Mouse (Mus musculus): Measurements from ENCODE around the gene Gm21988. TPM values are rescaled to one million over a fixed set of nuclear protein-coding genes. Genes with fewer than 3 reads are reported as not detected.

Gene Gm21988
- total RNA-seq, 1 experiment = 2.4 TPM

DNA sequence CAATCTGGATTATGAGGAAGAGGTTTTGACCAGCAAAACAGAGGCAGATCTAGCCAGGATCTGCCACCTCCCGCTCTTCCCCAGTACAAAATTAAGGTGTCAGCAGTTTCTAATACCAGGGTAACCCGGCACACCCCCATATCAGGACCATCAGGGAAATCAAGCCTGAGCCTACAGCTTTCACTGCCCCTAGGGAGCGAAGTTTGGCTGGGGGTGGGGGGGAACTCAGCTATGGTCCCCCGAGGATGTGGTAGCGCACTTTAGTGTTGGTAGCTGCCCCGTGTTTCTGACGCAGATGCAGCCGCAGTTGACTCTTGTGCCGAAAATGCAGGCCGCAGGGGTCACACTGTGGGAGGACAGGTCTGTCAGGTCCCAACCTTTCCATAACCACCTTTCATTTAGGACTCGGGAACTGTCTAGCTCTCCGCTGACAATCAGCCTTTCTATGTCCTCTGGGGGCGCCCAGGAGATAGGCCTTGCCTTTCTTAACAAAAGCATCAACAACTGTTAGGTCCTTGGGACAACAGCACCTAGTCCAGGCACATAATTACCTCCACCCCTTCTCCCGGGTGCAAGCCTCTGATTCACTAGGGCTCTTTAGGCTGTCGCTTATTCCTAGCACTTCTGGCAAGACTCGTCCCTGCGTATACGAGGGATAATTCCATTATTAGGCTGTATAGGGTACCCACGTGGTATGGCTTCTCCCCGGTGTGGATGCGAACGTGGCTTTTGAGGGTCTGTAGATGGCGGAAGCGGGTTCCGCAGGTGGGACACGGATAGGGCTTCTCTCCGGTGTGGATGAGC lies 13.6 kb downstream of the Gm21988 start:
- no peak for DNase-seq (ENCODE audit: low read depth, low spot score)
- H3K9ac ChIP-seq (ENCODE audit: insufficient read depth, low read depth, low read length, poor library complexity, severe bottlenecking) = peak overlapping the region; percentile 61
- peak overlapping the region; percentile 3 to 49; a peak in 3 of 4 replicates for H3K4me3 ChIP-seq (ENCODE audit: insufficient read depth in 1 of 2, low read depth in 1 of 2, low read length in 2 of 2, poor library complexity in 1 of 2, severe bottlenecking in 1 of 2)
- no peak overlapping the region for H3K27ac ChIP-seq (ENCODE audit: insufficient read depth, low read depth, low read length, poor library complexity, severe bottlenecking)
- peaks cover 8 to 23% of the 10 kb centered on the region in 2 experiments for H3K4me1 ChIP-seq (ENCODE audit: control insufficient read depth in 2 of 2, insufficient read depth in 2 of 2, low read length in 2 of 2, poor library complexity in 1 of 2)
- in situ Hi-C loops (cut with MboI; ENCODE audit: low sequenced_read_pairs in 2 of 2, unreplicated experiment in 2 of 2) = no loop called here
- no peaks in the 10 kb centered on the region for H3K9me3 ChIP-seq (ENCODE audit: control insufficient read depth, insufficient read depth, low read depth, low read length)
- TF ChIP-seq MAFK (IDR thresholded peaks at IDR 0.05; ENCODE audit: insufficient read depth, low read depth, low read length) = 0 out of 2 replicates have a peak, but pooled peaks have one; percentile 45
- no peak for TF ChIP-seq HCFC1 (IDR thresholded peaks at IDR 0.05; ENCODE audit: borderline replicate concordance, insufficient read depth, low read length)
- TF ChIP-seq ZC3H11A (IDR thresholded peaks at IDR 0.05; ENCODE audit: borderline replicate concordance, low read depth, low read length) = no peak
- TF ChIP-seq ZNF384 (IDR thresholded peaks at IDR 0.05; ENCODE audit: low read depth, low read length) = no peak
- TF ChIP-seq CHD2 (IDR thresholded peaks at IDR 0.05; ENCODE audit: low read depth, low read length) = no peak
- H3K36me3 ChIP-seq (ENCODE audit: control insufficient read depth, insufficient read depth, low read length, poor library complexity, severe bottlenecking) = peaks cover 5% of the 10 kb centered on the region; the same call in 1 of the 2 replicates

DNA sequence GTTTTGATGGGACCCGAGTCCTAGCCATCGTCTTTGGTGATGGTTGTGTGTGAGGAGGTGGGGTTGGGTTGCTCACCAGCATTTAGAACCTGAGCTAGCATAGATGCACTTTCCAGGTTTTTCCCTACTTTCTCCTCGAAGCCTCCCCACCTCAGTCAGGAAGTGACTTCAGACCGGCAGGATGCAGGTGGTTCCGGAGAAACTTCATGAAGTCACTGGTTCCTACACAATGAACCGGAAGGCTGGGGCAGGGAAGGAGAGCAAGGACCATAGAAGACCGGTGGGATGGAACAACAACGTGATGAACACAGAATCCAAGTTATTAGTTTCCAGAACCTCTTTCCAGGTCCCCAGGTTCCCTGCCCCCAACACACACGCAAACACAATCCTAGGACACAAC lies 15.9 kb downstream of the Gm21988 start:
- Histone ChIP-seq H3K36me3 (ENCODE audit: control insufficient read depth, insufficient read depth, low read length, poor library complexity, severe bottlenecking) (peaks cover 5% of the 10 kb centered on the region; the same call in 1 of the 2 replicates), H3K27ac (ENCODE audit: insufficient read depth, low read depth, low read length, poor library complexity, severe bottlenecking) (no peak overlapping the region), H3K9me3 (ENCODE audit: control insufficient read depth, insufficient read depth, low read depth, low read length) (no peaks in the 10 kb centered on the region), H3K4me3 (ENCODE audit: insufficient read depth in 1 of 2, low read depth in 1 of 2, low read length in 2 of 2, poor library complexity in 1 of 2, severe bottlenecking in 1 of 2) (no peak overlapping the region), H3K4me1 (ENCODE audit: control insufficient read depth in 2 of 2, insufficient read depth in 2 of 2, low read length in 2 of 2, poor library complexity in 1 of 2) (peaks cover 2 to 26% of the 10 kb centered on the region in 2 experiments; a peak in 3 of 4 replicates), H3K9ac (ENCODE audit: insufficient read depth, low read depth, low read length, poor library complexity, severe bottlenecking) (no peak overlapping the region)
- TF ChIP-seq CHD2 (IDR thresholded peaks at IDR 0.05; ENCODE audit: low read depth, low read length) (no peak), HCFC1 (IDR thresholded peaks at IDR 0.05; ENCODE audit: borderline replicate concordance, insufficient read depth, low read length) (no peak)
- in situ Hi-C loops (cut with MboI; ENCODE audit: low sequenced_read_pairs in 2 of 2, unreplicated experiment in 2 of 2) = no loop called here
- DNase-seq (ENCODE audit: low read depth, low spot score) = no peak

DNA sequence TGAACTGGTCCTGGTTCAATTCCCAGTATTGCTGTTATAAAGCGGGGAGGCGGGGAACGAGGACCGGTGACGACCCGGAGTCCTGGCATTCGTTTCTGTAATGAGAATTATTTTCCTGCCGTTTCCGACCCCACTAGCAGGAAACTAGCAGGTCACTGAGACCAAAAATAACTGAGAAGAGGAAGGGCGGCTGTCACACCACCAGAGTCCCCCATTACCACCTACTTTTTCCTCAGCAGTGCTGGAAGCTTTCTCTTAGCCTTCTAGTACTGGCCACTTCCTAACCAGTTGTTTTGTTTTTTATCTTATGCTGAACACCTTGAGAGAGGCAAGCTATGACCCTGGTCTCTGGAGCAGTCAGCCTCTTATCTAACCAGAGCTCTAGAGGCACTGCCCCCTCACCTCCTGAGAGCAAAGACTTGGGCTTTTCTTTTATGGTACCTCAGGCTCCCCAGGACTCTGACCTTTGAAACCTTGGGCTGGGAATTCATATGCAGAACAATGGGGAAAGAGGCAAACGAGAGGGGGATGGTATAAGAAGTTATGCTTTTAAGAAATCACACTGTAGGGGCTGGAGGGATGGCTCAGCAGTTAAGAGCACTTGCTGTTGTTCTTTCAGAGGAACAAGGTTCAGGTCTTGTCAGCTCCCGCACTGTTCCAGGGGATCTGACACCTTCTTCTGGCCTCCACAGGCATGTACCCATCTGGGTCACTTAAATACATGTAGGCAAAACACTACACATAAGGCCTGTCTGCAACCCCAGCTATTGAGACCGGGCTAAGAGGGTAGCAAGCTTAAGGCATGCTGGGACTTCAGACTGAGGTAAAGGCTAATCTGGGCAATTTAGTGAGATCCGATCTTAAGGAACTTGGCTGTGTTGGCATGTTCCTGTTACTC lies 17.8 kb downstream of the Gm21988 start:
- Histone ChIP-seq H3K4me1 (ENCODE audit: control insufficient read depth in 2 of 2, insufficient read depth in 2 of 2, low read length in 2 of 2, poor library complexity in 1 of 2) (peaks cover 2 to 18% of the 10 kb centered on the region in 2 experiments; a peak in 3 of 4 replicates), H3K9me3 (ENCODE audit: control insufficient read depth, insufficient read depth, low read depth, low read length) (no peaks in the 10 kb centered on the region), H3K27ac (ENCODE audit: insufficient read depth, low read depth, low read length, poor library complexity, severe bottlenecking) (no peak overlapping the region), H3K4me3 (ENCODE audit: insufficient read depth in 1 of 2, low read depth in 1 of 2, low read length in 2 of 2, poor library complexity in 1 of 2, severe bottlenecking in 1 of 2) (peak overlapping the region; percentile 56 to 57), H3K9ac (ENCODE audit: insufficient read depth, low read depth, low read length, poor library complexity, severe bottlenecking) (peak overlapping the region; percentile 54), H3K36me3 (ENCODE audit: control insufficient read depth, insufficient read depth, low read length, poor library complexity, severe bottlenecking) (peaks cover 11% of the 10 kb centered on the region)
- TF ChIP-seq CHD2 (IDR thresholded peaks at IDR 0.05; ENCODE audit: low read depth, low read length) = no peak
- no peak for DNase-seq (ENCODE audit: low read depth, low spot score)
- in situ Hi-C loops (cut with MboI; ENCODE audit: low sequenced_read_pairs in 2 of 2, unreplicated experiment in 2 of 2) = no loop called here

DNA sequence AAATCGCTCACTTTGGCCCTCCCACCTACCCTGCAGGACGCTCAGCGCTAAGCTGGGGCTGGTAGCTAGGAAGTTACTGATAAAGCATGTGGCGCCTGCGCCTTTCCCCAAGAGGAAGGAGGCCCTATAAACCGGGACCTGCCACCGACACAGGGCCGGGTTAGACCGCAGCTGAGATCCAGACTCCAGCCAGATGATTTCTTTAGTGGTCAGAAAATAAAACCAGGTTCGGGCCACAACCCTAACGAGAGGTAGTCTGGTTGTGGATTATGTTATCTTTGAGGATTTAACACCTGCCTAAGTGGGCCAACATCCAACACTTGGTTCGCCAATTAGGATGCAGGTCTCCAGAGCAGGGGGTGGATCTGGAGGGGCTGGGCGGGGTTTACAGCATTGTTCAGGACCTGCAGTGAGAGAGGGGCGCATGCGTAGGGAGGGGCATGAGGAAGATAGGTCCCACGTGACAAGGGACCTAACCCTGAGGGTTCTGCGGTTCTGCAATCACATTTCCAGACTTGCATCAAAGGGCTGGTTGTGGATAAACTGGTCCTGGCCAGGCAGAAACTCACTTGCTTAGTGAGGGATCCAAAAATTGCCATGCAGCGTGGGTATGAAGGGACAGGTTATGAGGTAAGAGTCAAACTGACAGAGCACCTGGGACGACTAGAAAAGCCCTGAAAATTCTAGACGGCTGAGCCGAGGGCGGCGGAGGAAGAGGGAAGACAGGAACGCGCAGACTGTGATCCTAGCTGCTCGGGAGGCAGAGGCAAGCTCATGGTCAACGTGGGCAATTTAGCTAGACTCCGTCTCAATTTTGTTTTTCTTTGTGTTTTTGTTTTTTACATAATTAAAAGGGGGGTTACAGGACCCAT lies 18.7 kb downstream of the Gm21988 start, which contains the start of gene Slc16a13:
Gene Slc16a13, minus strand, starts transcription at position 334 of the 872 bp plus-strand sequence.
- TF ChIP-seq ZC3H11A (IDR thresholded peaks at IDR 0.05; ENCODE audit: borderline replicate concordance, low read depth, low read length) (no peak), HCFC1 (IDR thresholded peaks at IDR 0.05; ENCODE audit: borderline replicate concordance, insufficient read depth, low read length) (0 out of 2 replicates have a peak, but pooled peaks have one; percentile 34), MAFK (IDR thresholded peaks at IDR 0.05; ENCODE audit: insufficient read depth, low read depth, low read length) (no peak)
- Histone ChIP-seq H3K9ac (ENCODE audit: insufficient read depth, low read depth, low read length, poor library complexity, severe bottlenecking) (peak within 1 kb of the TSS; percentile 66), H3K27ac (ENCODE audit: insufficient read depth, low read depth, low read length, poor library complexity, severe bottlenecking) (peak within 1 kb of the TSS; percentile 14; the same call in 1 of the 2 replicates), H3K4me3 (ENCODE audit: insufficient read depth in 1 of 2, low read depth in 1 of 2, low read length in 2 of 2, poor library complexity in 1 of 2, severe bottlenecking in 1 of 2) (peak within 1 kb of the TSS; percentile 61 to 67), H3K36me3 (ENCODE audit: control insufficient read depth, insufficient read depth, low read length, poor library complexity, severe bottlenecking) (peaks cover 14% of the 10 kb centered on the region), H3K4me1 (ENCODE audit: control insufficient read depth in 2 of 2, insufficient read depth in 2 of 2, low read length in 2 of 2, poor library complexity in 1 of 2) (peaks cover 2 to 15% of the 10 kb centered on the region in 2 experiments; a peak in 2 of 4 replicates), H3K9me3 (ENCODE audit: control insufficient read depth, insufficient read depth, low read depth, low read length) (no peaks in the 10 kb centered on the region)
- peak; percentile 98 for DNase-seq (ENCODE audit: low read depth, low spot score)
- in situ Hi-C loops (cut with MboI; ENCODE audit: low sequenced_read_pairs in 2 of 2, unreplicated experiment in 2 of 2) = no loop called here
